Mouse (Mus musculus): ENCODE measurements at regions not wholly inside any gene's neighbourhood (a gene's known extent, or its start where the extent isn't known, plus 50 kb on each side); places are given as distances from the start of the nearest gene placed in this dataset.

DNA sequence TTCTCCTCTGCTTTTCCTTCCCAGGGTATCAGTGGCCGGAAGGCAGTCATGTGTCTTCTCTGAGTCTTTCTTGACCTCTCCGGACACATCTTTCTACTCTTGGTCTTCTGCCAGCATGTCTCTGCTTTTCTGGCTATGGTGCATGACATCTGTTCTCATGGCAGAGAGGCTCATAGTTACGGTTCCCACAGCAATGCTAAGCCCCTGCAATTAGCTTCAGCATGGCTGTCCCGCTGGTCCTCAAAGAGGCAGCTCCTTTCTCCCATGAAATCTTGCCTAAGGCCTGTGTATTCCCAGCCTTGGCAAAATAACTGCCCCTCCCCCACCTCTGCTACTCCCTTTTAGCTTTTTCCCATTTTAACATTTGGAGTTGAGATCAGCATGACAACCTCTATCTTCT lies 129.4 kb upstream of the Avpr1a start:
- TF ChIP-seq CTCF (IDR thresholded peaks at IDR 0.05; ENCODE audit: control insufficient read depth, insufficient read depth, insufficient read length) (no peak), CEBPB (IDR thresholded peaks at IDR 0.05; ENCODE audit: low read depth) (no peak), FOSL1 (IDR thresholded peaks at IDR 0.05; ENCODE audit: insufficient read depth, low read length, poor library complexity, severe bottlenecking) (no peak), USF1 (IDR thresholded peaks at IDR 0.05; ENCODE audit: low read depth) (no peak), MYOG (IDR thresholded peaks at IDR 0.05; ENCODE audit: control insufficient read depth, extremely low read depth, insufficient read length) (no peak), MAX (IDR thresholded peaks at IDR 0.05) (no peak)

All from C2C12 (cell line).